Mouse (Mus musculus) midbrain, embryonic 11.5 days (tissue): ENCODE measurements at regions not wholly inside any gene's neighbourhood (a gene's known extent, or its start where the extent isn't known, plus 50 kb on each side); places are given as distances from the start of the nearest gene placed in this dataset.
"Not testable (repeated sequence)": the region's sequence is repeated elsewhere in the genome, so short reads cannot be mapped to it uniquely, and the experiment has no call there.

Source experiments
- ATAC-seq: fragments of 200-750 bp; cut with Nextera tagmentation; 2 replicates; pipeline ENCODE4 v1.8.0; 2017; ENCODE audit warnings: moderate TSS enrichment, moderate library complexity; ENCODE audit not compliant: low FRiP score
- DNase-seq: peaks from one replicate; pipeline ENCODE4 v3.0.0; 2015; ENCODE audit warnings: low spot score; ENCODE audit errors: missing footprints
- H3K27ac ChIP-seq: fragments of 300-500 bp; sonication (generic); 2 replicates; pipeline ENCODE4 v1.5.1; 2014; ENCODE audit warnings: low read depth, low read length
- H3K27me3 ChIP-seq: fragments of 300-500 bp; sonication (generic); 2 replicates; pipeline ENCODE4 v1.6.1; 2014; ENCODE audit warnings: mild to moderate bottlenecking, low read length, moderate library complexity, mixed read lengths; ENCODE audit not compliant: control insufficient read depth, insufficient read depth
- H3K36me3 ChIP-seq: fragments of 300-500 bp; sonication (generic); 2 replicates; pipeline ENCODE4 v1.6.1; 2014; ENCODE audit warnings: mild to moderate bottlenecking, low read length, moderate library complexity, mixed read lengths; ENCODE audit not compliant: control insufficient read depth, insufficient read depth
- H3K4me1 ChIP-seq: fragments of 300-500 bp; sonication (generic); 2 replicates; pipeline ENCODE4 v1.6.1; 2014; ENCODE audit warnings: low read length; ENCODE audit not compliant: control insufficient read depth, insufficient read depth
- H3K4me2 ChIP-seq: fragments of 300-500 bp; sonication (generic); 2 replicates; pipeline ENCODE4 v1.6.1; 2014; ENCODE audit warnings: mild to moderate bottlenecking, moderate library complexity
- H3K4me3 ChIP-seq: fragments of 300-500 bp; sonication (generic); 2 replicates; pipeline ENCODE4 v1.5.1; 2014; ENCODE audit warnings: low read depth, low read length
- H3K9ac ChIP-seq: fragments of 300-500 bp; sonication (generic); 2 replicates; pipeline ENCODE4 v1.6.1; 2014; ENCODE audit warnings: low read length
- H3K9me3 ChIP-seq: fragments of 300-500 bp; sonication (generic); 2 replicates; pipeline ENCODE4 v1.6.1; 2016; ENCODE audit warnings: low read length; ENCODE audit not compliant: control insufficient read depth
- WGBS: fragments of 180-500 bp; shearing (Covaris S2); extraction: QIAGEN DNeasy Blood & Tissue Kit; methylation state at CpG from one replicate; pipeline ENCODE4 v1.1.7; 2014; 5-methylcytosine and 5-hydroxymethylcytosine counted together

GRCm38 (mm10) chr12:77597627-77598333, 359.9 kb downstream of the Fut8 start:
- DNase-seq (no peak), ATAC-seq (no peak)
- no peak overlapping the region for H3K27ac ChIP-seq
- no peaks in the 10 kb centered on the region for H3K9me3 ChIP-seq
- 41% methylated on average over 3 of the region's 3 CpGs for WGBS
- no peaks in the 10 kb centered on the region for H3K27me3 ChIP-seq
- no peak overlapping the region for H3K9ac ChIP-seq
- H3K4me2 ChIP-seq = no peak overlapping the region
- H3K4me3 ChIP-seq = no peak overlapping the region
- no peaks in the 10 kb centered on the region for H3K4me1 ChIP-seq
- no peaks in the 10 kb centered on the region for H3K36me3 ChIP-seq

DNA sequence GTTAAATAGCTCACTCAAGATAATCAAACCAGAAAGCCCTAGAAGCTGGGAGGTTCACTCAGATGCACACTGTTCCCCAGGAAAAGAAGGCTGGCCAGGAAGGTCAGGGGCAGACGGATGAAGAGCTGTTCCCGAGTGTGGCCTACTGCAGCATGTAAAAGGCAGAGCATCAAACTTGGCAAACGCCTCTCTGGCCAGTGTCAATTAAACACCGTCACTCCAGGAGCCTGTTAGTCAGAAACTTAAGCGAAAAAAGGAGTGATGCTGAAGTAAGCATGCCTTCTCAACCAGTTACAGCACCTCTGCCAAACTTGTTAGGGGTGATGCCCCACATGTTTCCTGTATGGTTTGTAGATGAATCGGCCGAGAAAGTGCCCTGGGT, 360.4 kb downstream of the Fut8 start:
- Histone ChIP-seq H3K4me3 (no peak overlapping the region), H3K9ac (no peak overlapping the region), H3K27ac (no peak overlapping the region), H3K27me3 (no peaks in the 10 kb centered on the region), H3K9me3 (no peaks in the 10 kb centered on the region), H3K4me1 (no peaks in the 10 kb centered on the region), H3K36me3 (no peaks in the 10 kb centered on the region), H3K4me2 (no peak overlapping the region)
- DNase-seq (no peak), ATAC-seq (no peak)
- WGBS = 61% methylated on average over 7 of the region's 7 CpGs

GRCm38 (mm10) chr12:77599391-77599790, 361.5 kb downstream of the Fut8 start:
- H3K4me2 ChIP-seq = no peak overlapping the region
- H3K27ac ChIP-seq = no peak overlapping the region
- no peak for DNase-seq
- no peak overlapping the region for H3K4me3 ChIP-seq
- H3K9me3 ChIP-seq = no peaks in the 10 kb centered on the region
- WGBS = 70% methylated on average over 2 of the region's 2 CpGs
- H3K9ac ChIP-seq = no peak overlapping the region
- no peaks in the 10 kb centered on the region for H3K27me3 ChIP-seq
- no peak for ATAC-seq
- no peaks in the 10 kb centered on the region for H3K4me1 ChIP-seq
- no peaks in the 10 kb centered on the region for H3K36me3 ChIP-seq

- H3K4me2 ChIP-seq = no peak overlapping the region
- H3K27me3 ChIP-seq = no peaks in the 10 kb centered on the region
- no peak overlapping the region for H3K9ac ChIP-seq
- ATAC-seq (no peak), DNase-seq (no peak)
- no peaks in the 10 kb centered on the region for H3K36me3 ChIP-seq
- H3K4me1 ChIP-seq = no peaks in the 10 kb centered on the region
- no peak overlapping the region for H3K4me3 ChIP-seq
- H3K27ac ChIP-seq = no peak overlapping the region
- WGBS = 90% methylated on average over 12 of the region's 12 CpGs
- H3K9me3 ChIP-seq = no peaks in the 10 kb centered on the region
Measured at GRCm38 (mm10) chr12:77603832-77604501, 366.0 kb downstream of the Fut8 start.

DNA sequence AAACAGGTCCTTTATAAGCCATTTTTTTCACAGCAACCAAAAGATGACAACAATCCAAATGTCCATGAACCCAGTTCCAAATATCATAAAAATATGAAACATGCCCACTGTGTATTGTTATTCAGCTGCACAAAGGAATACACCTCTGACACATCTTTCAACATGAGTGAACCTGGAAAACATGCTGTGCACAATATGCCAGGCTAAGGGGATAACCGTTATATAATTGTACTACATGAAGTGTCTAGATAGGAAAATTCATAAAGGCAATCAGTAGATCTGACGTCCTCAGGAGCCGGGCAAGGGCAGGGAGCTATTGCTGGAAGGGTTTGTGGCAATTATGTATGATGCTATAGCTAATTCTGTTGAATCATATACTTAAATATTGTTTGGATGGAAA, 379.6 kb downstream of the Fut8 start:
- Histone ChIP-seq H3K36me3 (no peaks in the 10 kb centered on the region), H3K27me3 (no peaks in the 10 kb centered on the region), H3K4me2 (no peak overlapping the region), H3K4me3 (no peak overlapping the region), H3K27ac (no peak overlapping the region), H3K9me3 (no peaks in the 10 kb centered on the region), H3K4me1 (no peaks in the 10 kb centered on the region), H3K9ac (no peak overlapping the region)
- no peak for DNase-seq
- ATAC-seq = no peak
- WGBS = 93% methylated on average over 3 of the region's 3 CpGs

GRCm38 (mm10) chr12:77622243-77622642, 384.3 kb downstream of the Fut8 start:
- Histone ChIP-seq H3K9ac (no peak overlapping the region), H3K4me3 (no peak overlapping the region), H3K27me3 (no peaks in the 10 kb centered on the region), H3K27ac (no peak overlapping the region), H3K36me3 (no peaks in the 10 kb centered on the region), H3K9me3 (no peaks in the 10 kb centered on the region), H3K4me1 (no peaks in the 10 kb centered on the region), H3K4me2 (no peak overlapping the region)
- ATAC-seq (no peak), DNase-seq (no peak)

GRCm38 (mm10) chr12:77624323-77624722, 386.4 kb downstream of the Fut8 start:
- not testable (repeated sequence) for H3K9me3 ChIP-seq, H3K27me3 ChIP-seq, H3K9ac ChIP-seq, DNase-seq, H3K36me3 ChIP-seq, H3K27ac ChIP-seq, H3K4me2 ChIP-seq, ATAC-seq, H3K4me3 ChIP-seq, H3K4me1 ChIP-seq
- WGBS = 94% methylated on average over 14 of the region's 14 CpGs

GRCm38 (mm10) chr12:77628358-77628850, 390.5 kb downstream of the Fut8 start:
- no peak overlapping the region for H3K27ac ChIP-seq
- H3K4me2 ChIP-seq = no peak overlapping the region
- no peak overlapping the region for H3K9ac ChIP-seq
- no peaks in the 10 kb centered on the region for H3K36me3 ChIP-seq
- no peaks in the 10 kb centered on the region for H3K4me1 ChIP-seq
- ATAC-seq = no peak
- H3K27me3 ChIP-seq = no peaks in the 10 kb centered on the region
- no peaks in the 10 kb centered on the region for H3K9me3 ChIP-seq
- no peak overlapping the region for H3K4me3 ChIP-seq
- DNase-seq = peak; percentile 37

GRCm38 (mm10) chr12:77633981-77634650, 396.2 kb downstream of the Fut8 start:
- H3K36me3 ChIP-seq = no peaks in the 10 kb centered on the region
- ATAC-seq = peak; percentile 70; the same call in 1 of the 2 replicates

More at GRCm38 (mm10) chr12:77633981-77634650, 396.2 kb downstream of the Fut8 start:
- H3K4me2 ChIP-seq = no peak overlapping the region
- H3K9me3 ChIP-seq = no peaks in the 10 kb centered on the region
- no peaks in the 10 kb centered on the region for H3K27me3 ChIP-seq
- no peak overlapping the region for H3K27ac ChIP-seq
- WGBS = 33% methylated on average over 10 of the region's 10 CpGs
- H3K9ac ChIP-seq = no peak overlapping the region
- no peaks in the 10 kb centered on the region for H3K4me1 ChIP-seq
- DNase-seq = peak; percentile 85
- no peak overlapping the region for H3K4me3 ChIP-seq
